Mouse (Mus musculus) cerebellum, postnatal 10 days (tissue): ENCODE measurements around the gene Auts2.

ENCODE experiments used
- DNase-seq, 2 experiments: peaks; one replicate each; pipeline ENCODE4 v3.0.0; 2021; ENCODE audit warnings: mixed read lengths in 2 of 2

Gene Auts2

GRCm38 (mm10) chr5:132314300-132314699 lies 228.8 kb downstream of the Auts2 start:
- DNase-seq: no peak

- no peak for DNase-seq
These were observed 236.1 kb downstream of the Auts2 start for GRCm38 (mm10) chr5:132307000-132307399.

GRCm38 (mm10) chr5:132305354-132305934 lies 237.7 kb downstream of the Auts2 start:
- DNase-seq: no peak

- DNase-seq: no peak
These were observed 240.4 kb downstream of the Auts2 start for GRCm38 (mm10) chr5:132302778-132303177.

- no peak for DNase-seq
These were observed 242.3 kb downstream of the Auts2 start for GRCm38 (mm10) chr5:132300794-132301193.

GRCm38 (mm10) chr5:132299716-132300115 lies 243.4 kb downstream of the Auts2 start:
- DNase-seq: no peak

GRCm38 (mm10) chr5:132298996-132299395 lies 244.1 kb downstream of the Auts2 start:
- no peak for DNase-seq

GRCm38 (mm10) chr5:132297309-132297708 lies 245.8 kb downstream of the Auts2 start:
- no peak for DNase-seq

- DNase-seq: no peak
These were observed 248.7 kb downstream of the Auts2 start for GRCm38 (mm10) chr5:132294469-132294868.

GRCm38 (mm10) chr5:132292932-132293331 lies 250.2 kb downstream of the Auts2 start:
- DNase-seq: no peak

- no peak for DNase-seq
These were observed 252.3 kb downstream of the Auts2 start for GRCm38 (mm10) chr5:132290606-132291535.

GRCm38 (mm10) chr5:132283741-132284140 lies 259.4 kb downstream of the Auts2 start:
- DNase-seq: no peak

- DNase-seq: no peak
These were observed 268.8 kb downstream of the Auts2 start for GRCm38 (mm10) chr5:132274098-132274898.

GRCm38 (mm10) chr5:132272132-132272531 lies 271.0 kb downstream of the Auts2 start:
- DNase-seq: no peak

- no peak for DNase-seq
These were observed 272.2 kb downstream of the Auts2 start for GRCm38 (mm10) chr5:132270896-132271295.

GRCm38 (mm10) chr5:132270074-132270473 lies 273.1 kb downstream of the Auts2 start:
- DNase-seq: no peak

- no peak for DNase-seq
These were observed 274.7 kb downstream of the Auts2 start for GRCm38 (mm10) chr5:132268351-132268967.

- no peak for DNase-seq
These were observed 278.1 kb downstream of the Auts2 start for GRCm38 (mm10) chr5:132265015-132265414.

GRCm38 (mm10) chr5:132261750-132262149 lies 281.4 kb downstream of the Auts2 start:
- DNase-seq: no peak

- no peak for DNase-seq
These were observed 284.3 kb downstream of the Auts2 start for GRCm38 (mm10) chr5:132258882-132259281.

- DNase-seq: no peak
These were observed 287.6 kb downstream of the Auts2 start for GRCm38 (mm10) chr5:132255579-132255978.

GRCm38 (mm10) chr5:132249523-132249922 lies 293.6 kb downstream of the Auts2 start:
- DNase-seq: peak; percentile 35 to 42

- no peak for DNase-seq
These were observed 295.1 kb downstream of the Auts2 start for GRCm38 (mm10) chr5:132248069-132248468.
